In genomic region chr1:31363971-31364370, GRCm38 (mm10) we compare ENCODE assay signal across 20 mouse cellular contexts.
DNase-seq lines count a peak whose midpoint lies in the region; ATAC-seq lines count a peak whose summit lies in the region.
"Had no signal": no experiment of that assay in that cellular context is flagged by ENCODE, and none has a peak within 500 bp of the region (broad histone marks: within the 10 kb centered on the region; RNA-seq: fewer than 3 reads in every experiment).

No protein-coding gene starts in this region.

- H3K9ac ChIP-seq in neural tube, embryonic 13.5 days, result no peak overlapping the region
- no peak overlapping the region for H3K9ac ChIP-seq in intestine, embryonic 15.5 days
- no peak overlapping the region for H3K9ac ChIP-seq in neural tube, embryonic 15.5 days (replicated peaks)
- H3K9ac ChIP-seq: embryonic facial prominence, embryonic 12.5 days; forebrain, embryonic 13.5 days; forebrain, embryonic 15.5 days had no signal

- H3K27ac ChIP-seq in neural tube, embryonic 13.5 days (replicated peaks), result no peak overlapping the region
- H3K27ac ChIP-seq in intestine, embryonic 15.5 days, result no peak overlapping the region
- H3K27ac ChIP-seq in neural tube, embryonic 15.5 days (replicated peaks), result no peak overlapping the region
- H3K27ac ChIP-seq: embryonic facial prominence, embryonic 10.5 days; embryonic facial prominence, embryonic 12.5 days; forebrain, embryonic 13.5 days; forebrain, embryonic 15.5 days had no signal

- no peaks in the 10 kb centered on the region for H3K27me3 ChIP-seq in neural tube, embryonic 13.5 days
- no peaks in the 10 kb centered on the region for H3K27me3 ChIP-seq in intestine, embryonic 15.5 days (replicated peaks)
- H3K27me3 ChIP-seq in neural tube, embryonic 15.5 days (replicated peaks), result no peaks in the 10 kb centered on the region
- H3K27me3 ChIP-seq: embryonic facial prominence, embryonic 12.5 days; forebrain, embryonic 13.5 days; forebrain, embryonic 15.5 days had no signal

- H3K4me1 ChIP-seq in neural tube, embryonic 13.5 days (replicated peaks), result no peaks in the 10 kb centered on the region
- no peaks in the 10 kb centered on the region for H3K4me1 ChIP-seq in intestine, embryonic 15.5 days (replicated peaks)
- no peaks in the 10 kb centered on the region for H3K4me1 ChIP-seq in neural tube, embryonic 15.5 days
- H3K4me1 ChIP-seq: embryonic facial prominence, embryonic 10.5 days; embryonic facial prominence, embryonic 12.5 days; forebrain, embryonic 13.5 days; forebrain, embryonic 15.5 days had no signal

- no peak for DNase-seq in neural tube, embryonic 10.5 days (ENCODE audit: extremely low spot score, low spot score)
- DNase-seq in large intestine, adult 2 months (ENCODE audit: low read depth, low spot score), result peak; percentile 8
- DNase-seq in right cerebral cortex, postnatal 25 days, result no peak
- no peak for DNase-seq in heart, adult 18-20 months
- DNase-seq in lung, postnatal 4 days, result no peak
- DNase-seq: adrenal gland, adult 2 months; adrenal gland, postnatal 10 days; adrenal gland, postnatal 25 days; cerebellum, adult 11-12 months; cerebellum, adult 2 months; cerebellum, adult 9-10 months; cerebellum, postnatal 10 days; cerebellum, postnatal 25 days had no signal

- H3K4me2 ChIP-seq in neural tube, embryonic 13.5 days, result no peak overlapping the region
- no peak overlapping the region for H3K4me2 ChIP-seq in intestine, embryonic 15.5 days (replicated peaks)
- no peak overlapping the region for H3K4me2 ChIP-seq in neural tube, embryonic 15.5 days
- H3K4me2 ChIP-seq: embryonic facial prominence, embryonic 12.5 days; forebrain, embryonic 13.5 days; forebrain, embryonic 15.5 days had no signal

- 0 out of 2 replicates have a peak, but pooled peaks have one; percentile 36 for ATAC-seq in neural tube, embryonic 13.5 days (ENCODE audit: low read depth)
- ATAC-seq in intestine, embryonic 15.5 days, result peak; percentile 98
- peak; percentile 35; the same call in 1 of the 2 replicates for ATAC-seq in neural tube, embryonic 15.5 days (ENCODE audit: low FRiP score)
- ATAC-seq: forebrain, embryonic 13.5 days; forebrain, embryonic 15.5 days had no signal

- no peak overlapping the region for H3K4me3 ChIP-seq in neural tube, embryonic 13.5 days
- H3K4me3 ChIP-seq in intestine, embryonic 15.5 days (replicated peaks), result no peak overlapping the region
- H3K4me3 ChIP-seq in neural tube, embryonic 15.5 days (replicated peaks), result no peak overlapping the region
- H3K4me3 ChIP-seq: embryonic facial prominence, embryonic 10.5 days; embryonic facial prominence, embryonic 12.5 days; forebrain, embryonic 13.5 days; forebrain, embryonic 15.5 days had no signal

- no peaks in the 10 kb centered on the region for H3K9me3 ChIP-seq in neural tube, embryonic 13.5 days
- no peaks in the 10 kb centered on the region for H3K9me3 ChIP-seq in intestine, embryonic 15.5 days
- H3K9me3 ChIP-seq in neural tube, embryonic 15.5 days (replicated peaks), result no peaks in the 10 kb centered on the region
- H3K9me3 ChIP-seq: embryonic facial prominence, embryonic 10.5 days; embryonic facial prominence, embryonic 12.5 days; forebrain, embryonic 13.5 days; forebrain, embryonic 15.5 days had no signal

- no peaks in the 10 kb centered on the region for H3K36me3 ChIP-seq in neural tube, embryonic 13.5 days
- no peaks in the 10 kb centered on the region for H3K36me3 ChIP-seq in intestine, embryonic 15.5 days
- no peaks in the 10 kb centered on the region for H3K36me3 ChIP-seq in neural tube, embryonic 15.5 days
- H3K36me3 ChIP-seq: embryonic facial prominence, embryonic 10.5 days; embryonic facial prominence, embryonic 12.5 days; forebrain, embryonic 15.5 days had no signal

Comparison
In these comparisons a context has a peak if more than half of its experiments do, and no peak if none do; other contexts are left out.
1. ATAC-seq: peak in every context shown above with its lines; median percentile 98 in intestine, embryonic 15.5 days; 36 in neural tube, embryonic 13.5 days; 35 in neural tube, embryonic 15.5 days.